Mouse (Mus musculus) NIH3T3 (cell line): ENCODE measurements around the gene Trem2.
"Not testable (repeated sequence)": the region's sequence is repeated elsewhere in the genome, so short reads cannot be mapped to it uniquely, and the experiment has no call there.

ENCODE experiments used
- DNase-seq: peaks from one replicate; pipeline ENCODE4 v3.0.0-alpha.2; 2012; ENCODE audit warnings: low read depth

The Trem2 gene

GRCm38 (mm10) chr17:48350681-48351193, 4.5 kb downstream of the Trem2 start:
- DNase-seq: no peak

GRCm38 (mm10) chr17:48352976-48353375, 6.8 kb downstream of the Trem2 start:
- not testable (repeated sequence) for DNase-seq

DNA sequence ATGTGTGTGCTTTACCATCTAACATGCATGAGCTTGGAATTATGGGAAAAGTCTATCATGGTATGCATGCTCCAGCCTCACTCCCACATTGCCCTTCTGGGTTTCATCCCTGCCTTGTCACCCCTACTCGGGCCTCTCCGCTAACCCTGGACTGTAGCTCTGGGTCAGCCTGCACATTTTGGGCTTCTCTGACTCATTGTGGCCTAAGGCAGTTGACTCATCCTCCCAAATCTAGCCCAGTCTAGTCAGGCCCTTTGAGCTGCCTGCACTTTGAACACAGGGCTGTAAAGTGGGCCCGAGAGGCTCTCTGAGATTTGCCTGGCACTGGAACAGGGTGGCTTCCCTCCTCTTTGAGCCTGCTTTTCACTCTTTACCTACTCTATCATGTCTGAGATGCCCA, 9.6 kb downstream of the Trem2 start:
- peak; percentile 93 for DNase-seq

DNA sequence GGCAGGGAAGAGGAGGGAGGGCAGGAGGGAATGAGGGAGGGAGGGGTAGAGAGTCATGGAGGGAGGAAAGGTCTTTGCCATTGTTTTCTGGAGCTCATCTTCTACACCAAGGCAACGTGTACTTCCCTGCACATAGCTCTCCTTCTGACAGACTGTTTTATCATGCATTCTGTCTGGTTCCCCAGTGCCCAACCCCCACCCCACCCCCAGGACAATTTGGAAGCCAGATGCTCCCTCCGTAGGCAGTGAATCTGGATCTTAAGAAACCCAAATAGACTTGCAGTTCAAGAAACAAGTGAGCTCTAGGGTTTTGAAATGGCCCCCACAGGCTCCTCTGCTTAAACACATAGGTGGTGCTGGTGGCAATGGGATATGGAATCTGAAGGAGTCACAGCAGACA, 11.7 kb downstream of the Trem2 start:
- no peak for DNase-seq

DNA sequence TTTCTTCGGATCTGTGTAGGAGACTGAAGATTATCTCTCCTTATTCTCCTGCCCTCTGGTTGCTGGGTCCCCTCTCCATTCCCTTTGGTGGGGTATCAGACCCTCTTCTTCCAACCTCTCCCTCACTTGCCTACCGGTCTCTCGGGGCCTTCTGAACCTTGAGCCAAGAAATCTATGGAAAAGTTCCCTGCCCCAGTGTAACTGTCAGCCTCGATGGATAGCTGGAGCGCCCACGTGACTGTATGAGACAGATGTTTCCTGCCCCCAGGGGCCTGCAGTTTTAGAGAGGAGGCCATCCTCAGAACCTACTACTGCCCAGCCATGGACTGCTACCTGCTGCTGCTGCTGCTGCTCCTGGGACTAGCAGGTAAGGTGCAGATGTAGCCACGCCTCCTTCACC, 13.4 kb downstream of the Trem2 start, which contains the start of gene Treml1:
Gene Treml1 (plus strand): TSS at position 301 of the 400 bp plus-strand sequence.
- DNase-seq: peak; percentile 40

DNA sequence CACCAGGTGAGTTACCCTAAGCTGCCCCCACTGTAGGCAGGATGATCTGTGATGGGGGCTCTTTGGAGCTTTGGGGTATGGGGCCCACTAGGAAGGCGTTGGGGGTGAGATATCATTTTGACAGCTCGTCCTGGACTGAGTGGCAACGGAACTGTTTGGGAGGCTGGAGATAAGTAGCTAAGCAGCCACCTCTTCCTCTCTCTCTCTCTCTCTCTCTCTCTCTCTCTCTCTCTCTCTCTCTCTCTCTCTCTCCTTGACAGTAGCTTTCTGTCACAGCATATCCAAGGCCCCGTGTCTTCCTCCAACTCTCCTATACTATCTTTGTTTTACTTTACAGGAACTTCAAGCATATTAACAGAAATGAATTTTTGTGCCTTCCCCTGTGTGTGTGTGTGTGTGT, 14.3 kb downstream of the Trem2 start:
- no peak for DNase-seq

DNA sequence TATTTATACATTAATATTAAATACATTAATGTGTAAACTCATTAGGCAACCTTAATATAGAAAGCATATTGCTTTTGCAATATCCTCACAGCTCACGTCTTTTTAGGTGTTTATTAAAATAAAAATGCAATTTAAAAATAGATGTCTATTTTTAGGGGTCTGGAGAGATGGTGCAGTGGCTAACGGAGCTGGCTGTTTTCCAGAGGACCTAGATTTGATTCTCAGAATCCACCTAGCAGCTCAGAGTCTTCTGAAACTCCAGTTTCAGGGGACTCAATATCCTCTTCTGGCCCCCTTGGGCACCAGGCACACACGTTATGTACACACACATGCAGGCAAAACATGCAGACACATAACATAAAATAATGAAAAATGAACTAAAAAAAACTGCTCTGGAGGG, 16.1 kb downstream of the Trem2 start:
- no peak for DNase-seq

- peak; percentile 87 for DNase-seq
These were observed 16.8 kb downstream of the Trem2 start for GRCm38 (mm10) chr17:48362966-48363365.

DNA sequence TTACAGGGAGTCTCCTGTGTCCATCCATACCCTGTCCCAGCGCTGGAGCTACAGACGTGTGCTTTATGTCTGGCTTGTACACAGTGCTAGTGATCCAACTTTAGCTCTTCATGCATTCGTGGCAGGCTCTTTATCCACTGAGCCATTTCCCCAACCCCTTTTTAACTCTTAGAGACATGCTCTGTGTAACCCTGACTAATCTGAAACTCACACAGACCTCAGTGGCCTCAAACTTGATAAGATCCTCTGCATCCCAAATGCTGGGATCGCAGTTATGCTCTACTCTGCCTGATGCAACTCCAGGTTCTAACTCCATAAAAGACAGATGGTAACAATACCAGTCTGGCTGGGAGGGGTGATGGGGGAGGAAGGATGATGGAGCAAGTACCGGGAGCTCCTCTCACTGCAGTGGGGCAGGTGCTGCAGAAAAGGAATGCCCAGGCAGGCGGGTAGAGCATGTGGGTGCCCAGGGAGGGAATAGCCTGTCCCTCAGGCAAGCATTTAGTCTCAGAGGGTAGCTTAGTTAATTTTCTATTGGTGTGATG, 17.3 kb downstream of the Trem2 start:
- DNase-seq: peak; percentile 49

DNA sequence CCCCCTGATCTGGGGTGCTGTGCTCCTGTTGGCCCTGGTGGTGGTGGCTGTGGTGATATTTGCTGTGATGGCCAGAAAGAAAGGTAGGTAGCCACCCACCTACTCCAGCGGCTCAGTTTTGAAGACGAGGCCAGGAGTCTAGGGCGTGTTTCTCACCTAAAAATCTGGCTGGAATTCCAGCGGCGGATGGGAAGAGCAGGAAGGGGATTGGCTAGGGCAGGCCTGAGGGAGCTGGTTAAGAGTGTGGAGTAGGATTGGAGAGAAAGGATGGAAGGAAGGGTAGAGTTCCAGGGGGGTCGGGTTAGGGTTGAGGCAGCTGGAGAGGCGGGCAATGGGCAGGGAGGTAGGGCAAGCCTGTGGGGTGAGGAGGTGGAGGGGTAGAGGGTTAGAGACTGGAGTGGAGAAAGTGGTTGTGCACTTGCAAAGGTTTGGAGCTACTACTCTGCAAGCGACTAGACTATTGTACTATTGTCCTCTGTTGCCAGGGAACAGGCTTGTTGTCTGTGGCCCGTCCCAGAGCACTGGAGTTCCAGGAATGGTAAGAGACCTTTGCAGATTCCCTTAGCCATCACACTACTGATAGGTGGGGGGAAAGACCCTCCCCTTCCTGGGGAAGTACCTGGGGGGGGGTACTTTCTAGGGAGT, 19.4 kb downstream of the Trem2 start:
- no peak for DNase-seq

- DNase-seq: peak; percentile 87
These were observed 20.6 kb downstream of the Trem2 start for GRCm38 (mm10) chr17:48366806-48367205.

DNA sequence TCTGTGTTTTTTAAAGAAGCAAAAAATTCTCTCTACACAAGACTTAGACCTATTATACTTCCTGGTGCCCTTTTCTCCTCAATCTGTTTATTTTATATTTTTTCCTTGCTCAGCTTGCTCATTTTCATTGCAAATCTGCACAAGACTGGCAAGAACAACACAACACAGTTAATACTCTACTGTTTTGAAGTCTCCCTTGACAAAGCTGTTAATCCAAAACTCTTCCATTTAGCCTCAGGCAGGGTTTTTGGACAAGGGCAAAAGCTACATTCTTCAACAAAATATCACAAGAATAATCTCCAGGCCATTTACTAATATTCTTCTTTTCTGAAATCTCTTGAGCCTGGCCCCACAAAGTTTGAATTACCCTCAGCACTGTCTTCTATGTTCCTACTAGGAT, 25.4 kb downstream of the Trem2 start:
- DNase-seq: no peak

- DNase-seq: peak; percentile 19
These were observed 26.8 kb downstream of the Trem2 start for GRCm38 (mm10) chr17:48372987-48373386.

GRCm38 (mm10) chr17:48376102-48376501, 29.9 kb downstream of the Trem2 start:
- DNase-seq: no peak

GRCm38 (mm10) chr17:48379050-48379449, 32.8 kb downstream of the Trem2 start:
- no peak for DNase-seq

DNA sequence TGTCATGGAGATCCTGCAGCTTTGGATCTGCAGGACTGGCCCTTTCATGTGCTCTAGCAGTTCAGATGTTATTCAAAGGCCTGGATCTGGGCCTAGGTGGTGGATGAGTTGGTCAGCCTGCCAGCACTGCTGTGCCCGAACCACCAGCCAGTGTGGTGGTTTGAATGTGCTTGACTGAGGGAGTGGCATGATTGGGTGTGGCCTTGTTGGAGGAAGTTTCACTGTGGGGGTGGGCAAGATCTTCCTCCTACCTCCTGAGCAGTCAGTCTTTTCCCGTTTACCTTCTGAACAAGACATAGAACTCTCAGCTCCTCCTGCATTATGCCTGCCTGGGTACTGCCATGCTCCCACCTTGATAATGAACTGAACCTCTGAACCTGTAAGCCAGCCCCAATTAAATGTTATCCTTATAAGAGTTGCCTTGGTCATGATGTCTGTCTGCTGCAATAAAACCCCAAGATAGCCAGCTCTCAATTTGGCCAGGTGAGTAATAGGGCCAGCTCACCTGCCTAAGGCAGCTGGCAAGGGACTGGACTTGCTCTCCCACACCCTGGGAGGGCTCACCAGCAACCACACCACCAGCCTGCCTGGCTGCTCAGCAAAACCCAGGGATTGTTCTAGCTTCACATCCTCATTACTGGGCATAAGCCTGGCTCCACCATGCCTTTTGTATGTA, 39.7 kb downstream of the Trem2 start:
- peak; percentile 35 for DNase-seq

DNA sequence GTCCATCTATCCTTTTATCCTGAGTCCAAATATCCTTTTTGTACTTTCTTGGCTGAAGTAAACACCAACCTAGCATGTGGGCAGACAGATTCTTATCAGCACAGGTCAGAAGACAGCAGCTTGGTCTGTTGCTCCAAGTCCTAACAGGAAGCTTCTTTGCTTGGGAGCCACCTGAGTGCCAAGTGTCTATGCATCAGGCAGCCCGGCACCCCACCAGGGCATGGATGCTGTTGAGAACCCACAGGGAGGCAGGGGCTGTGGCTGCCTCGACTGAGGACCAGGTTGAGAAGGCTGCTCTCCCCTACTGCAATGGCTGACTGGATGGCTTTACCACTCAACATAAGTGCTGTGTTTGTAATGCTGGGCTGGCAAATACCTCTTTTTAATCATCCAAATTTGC, 42.5 kb downstream of the Trem2 start:
- no peak for DNase-seq

GRCm38 (mm10) chr17:48389442-48389841, 43.2 kb downstream of the Trem2 start:
- no peak for DNase-seq

GRCm38 (mm10) chr17:48391446-48391845, 45.2 kb downstream of the Trem2 start:
- no peak for DNase-seq

DNA sequence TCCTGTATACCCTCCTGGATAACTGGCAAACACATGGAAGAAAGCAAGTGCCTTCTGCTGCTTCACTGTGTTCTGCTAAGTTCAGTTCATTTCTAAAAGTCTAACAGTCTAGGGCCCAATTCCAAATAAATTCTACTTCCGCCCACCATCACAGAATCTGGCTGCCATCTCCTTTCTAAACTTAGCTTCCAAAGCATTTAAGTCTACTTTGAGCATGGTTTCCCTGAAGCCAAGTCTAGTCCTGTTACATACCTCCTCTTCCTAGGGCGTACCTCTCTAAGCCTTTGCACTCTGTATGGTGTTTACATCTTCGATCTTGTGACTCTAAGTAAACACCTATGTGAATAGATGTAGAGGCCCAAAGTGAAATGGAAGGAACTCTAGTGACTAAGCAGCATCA, 46.4 kb downstream of the Trem2 start:
- no peak for DNase-seq

GRCm38 (mm10) chr17:48401710-48402109, 55.5 kb downstream of the Trem2 start:
- DNase-seq: no peak

GRCm38 (mm10) chr17:48402751-48403150, 56.5 kb downstream of the Trem2 start:
- DNase-seq: no peak
